Mouse (Mus musculus) bone marrow macrophage, adult 2 months (primary cell): ENCODE measurements around the gene Arhgef12.

Experiments
- CTCF ChIP-seq: IDR thresholded peaks from 2 replicates; pipeline ENCODE4 v1.5.1; 2012; ENCODE audit warnings: low read depth, mild to moderate bottlenecking, low read length, moderate library complexity
- POLR2A ChIP-seq: IDR thresholded peaks from 2 replicates; pipeline ENCODE4 v1.6.1; 2012; ENCODE audit warnings: mild to moderate bottlenecking, low read depth, low read length, borderline replicate concordance

GRCm38 (mm10) chr9:42958401-42958800 lies 148.6 kb downstream of the Arhgef12 start:
- TF ChIP-seq POLR2A, result no peak
- no peak for TF ChIP-seq CTCF
